Mouse (Mus musculus) myocyte (in vitro differentiated cells): ENCODE measurements around the gene Spata20. TPM values are rescaled to one million over a fixed set of nuclear protein-coding genes. Genes with fewer than 3 reads are reported as not detected.

Experiments used
- H3K27me3 ChIP-seq: one replicate; pipeline ENCODE4 v1.6.1; 2011; ENCODE audit not compliant: control insufficient read depth, insufficient read depth, insufficient read length
- H3K36me3 ChIP-seq: one replicate; pipeline ENCODE4 v1.6.1; 2011; ENCODE audit not compliant: control insufficient read depth, insufficient read depth
- H3K4me2 ChIP-seq: one replicate; pipeline ENCODE4 v1.6.1; 2011; ENCODE audit warnings: low read depth, control low read depth
- H3K4me3 ChIP-seq: one replicate; pipeline ENCODE4 v1.5.1; 2011; ENCODE audit warnings: mild to moderate bottlenecking, control low read depth, moderate library complexity
- H3K79me2 ChIP-seq: one replicate; pipeline ENCODE4 v1.6.1; 2011; ENCODE audit not compliant: control insufficient read depth, insufficient read depth
- H3ac ChIP-seq: one replicate; pipeline ENCODE4 v1.6.1; 2011; ENCODE audit not compliant: control insufficient read depth, insufficient read length
- CEBPB ChIP-seq: IDR thresholded peaks from 2 replicates; pipeline ENCODE4 v1.6.1; 2011; ENCODE audit warnings: mild to moderate bottlenecking, moderate library complexity; ENCODE audit not compliant: poor library complexity, insufficient read depth, severe bottlenecking
- E2F4 ChIP-seq: IDR thresholded peaks from one replicate; pipeline ENCODE4 v1.6.1; 2011; ENCODE audit warnings: mild to moderate bottlenecking, control low read depth, moderate library complexity; ENCODE audit not compliant: insufficient read depth
- MAX ChIP-seq: IDR thresholded peaks from one replicate; pipeline ENCODE4 v1.6.1; 2011; ENCODE audit warnings: low read depth, mild to moderate bottlenecking, control low read depth
- MYOD1 ChIP-seq, 3 experiments: IDR thresholded peaks; one replicate each; pipeline ENCODE4 v1.6.1; 2011; ENCODE audit warnings: control low read depth in 2 of 3, low read depth in 2 of 3, mild to moderate bottlenecking in 2 of 3, moderate library complexity in 1 of 3; ENCODE audit not compliant: insufficient read length in 2 of 3, control insufficient read depth in 1 of 3
- MYOG ChIP-seq, 3 experiments: IDR thresholded peaks; one replicate each; pipeline ENCODE4 v1.6.1; 2011; ENCODE audit warnings: control low read depth in 2 of 3, low read depth in 2 of 3, mild to moderate bottlenecking in 2 of 3; ENCODE audit not compliant: insufficient read length in 2 of 3, control insufficient read depth in 1 of 3, insufficient read depth in 1 of 3
- POLR2A ChIP-seq: IDR thresholded peaks from one replicate; pipeline ENCODE4 v1.6.1; 2011; ENCODE audit warnings: low read depth, mild to moderate bottlenecking, control low read depth, moderate library complexity; ENCODE audit not compliant: insufficient read length
- POLR2AphosphoS2 ChIP-seq: IDR thresholded peaks from one replicate; pipeline ENCODE4 v1.6.1; 2011; ENCODE audit warnings: low read depth, control low read depth; ENCODE audit not compliant: insufficient read length
- REST ChIP-seq: IDR thresholded peaks from one replicate; pipeline ENCODE4 v1.6.1; 2011; ENCODE audit warnings: mild to moderate bottlenecking, control low read depth, moderate library complexity; ENCODE audit not compliant: insufficient read depth, insufficient read length
- SRF ChIP-seq: IDR thresholded peaks from one replicate; pipeline ENCODE4 v1.6.1; 2011; ENCODE audit warnings: low read depth; ENCODE audit not compliant: control insufficient read depth, insufficient read length
- TCF12 ChIP-seq: IDR thresholded peaks from one replicate; pipeline ENCODE4 v1.6.1; 2011; ENCODE audit warnings: mild to moderate bottlenecking, control low read depth; ENCODE audit not compliant: poor library complexity, insufficient read depth, severe bottlenecking
- TCF3 ChIP-seq: IDR thresholded peaks from one replicate; pipeline ENCODE4 v1.6.1; 2011; ENCODE audit warnings: low read depth, control low read depth; ENCODE audit not compliant: insufficient read length
- USF1 ChIP-seq: IDR thresholded peaks from one replicate; pipeline ENCODE4 v1.6.1; 2011; ENCODE audit warnings: low read depth, mild to moderate bottlenecking, control low read depth, moderate library complexity
- polyA plus RNA-seq: library from polyadenylated mRNA; unstranded; fragments of >200 nt; fragmentation: generic; extraction: Trizol; gene quantifications from one replicate; pipeline ENCODE4 v1.2.1, GENCODE M21; 2012; ENCODE audit warnings: missing spikeins

The Spata20 gene
- polyA plus RNA-seq, 1 experiment: not detected

DNA sequence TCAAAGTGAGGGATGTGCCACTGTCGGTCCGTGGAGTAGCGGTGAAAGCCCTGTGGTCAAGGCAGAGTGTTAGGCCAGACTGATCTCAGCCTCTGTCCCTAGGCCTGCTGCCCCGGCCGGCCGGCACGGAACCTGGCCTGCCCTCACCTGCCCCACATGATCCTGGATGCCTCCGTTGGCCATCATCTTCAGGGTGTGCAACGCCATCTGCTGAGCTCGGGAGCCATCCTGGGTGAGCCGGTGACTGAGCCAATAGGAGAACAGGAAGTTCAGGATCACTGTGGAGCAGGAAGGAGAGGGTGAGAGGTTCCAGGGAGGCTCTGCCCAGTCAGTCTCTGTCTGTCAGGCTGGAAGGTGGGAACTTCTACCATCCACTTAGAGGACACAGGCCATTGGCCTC lies 2.5 kb downstream of the Spata20 start:
- TF ChIP-seq REST (no peak), POLR2A (no peak), CEBPB (no peak), TCF3 (no peak), SRF (no peak), E2F4 (no peak), POLR2AphosphoS2 (no peak), MYOG (IDR thresholded peaks at IDR 0.05; ENCODE audit: control insufficient read depth in 1 of 3, insufficient read depth in 1 of 3, insufficient read length in 2 of 3, low read depth in 2 of 3) (no peak), TCF12 (no peak), USF1 (no peak), MYOD1 (IDR thresholded peaks at IDR 0.05; ENCODE audit: control insufficient read depth in 1 of 3, insufficient read length in 2 of 3, low read depth in 2 of 3) (no peak), MAX (no peak)
- Histone ChIP-seq H3K27me3 (peaks cover 70% of the 10 kb centered on the region), H3K36me3 (no peaks in the 10 kb centered on the region)

DNA sequence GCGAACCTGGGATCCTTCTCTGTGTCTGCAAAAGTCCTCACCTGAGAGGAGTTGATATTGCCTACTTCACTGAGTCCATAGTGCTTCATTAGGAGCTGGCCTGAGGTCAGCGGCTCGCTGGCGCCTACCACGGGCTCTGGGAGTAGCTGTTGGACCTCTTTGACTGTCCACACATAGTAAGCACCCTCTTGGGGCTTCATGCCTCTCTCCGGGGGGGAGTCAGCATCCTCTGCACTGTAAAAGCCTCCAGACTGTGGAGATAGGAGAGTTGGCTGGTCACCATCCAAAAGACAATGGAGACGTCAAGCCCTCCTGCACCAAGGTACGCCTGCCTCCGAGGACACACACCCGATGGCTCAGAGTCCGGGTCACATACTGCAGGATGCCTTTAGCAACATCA lies 3.2 kb downstream of the Spata20 start:
- no peak overlapping the region for H3K4me2 ChIP-seq
- H3K36me3 ChIP-seq: no peaks in the 10 kb centered on the region
- no peak overlapping the region for H3K4me3 ChIP-seq
- no peak overlapping the region for H3ac ChIP-seq
- H3K79me2 ChIP-seq: no peaks in the 10 kb centered on the region
- TF ChIP-seq MYOD1 (IDR thresholded peaks at IDR 0.05; ENCODE audit: control insufficient read depth in 1 of 3, insufficient read length in 2 of 3, low read depth in 2 of 3) (no peak), SRF (no peak), POLR2AphosphoS2 (no peak), E2F4 (no peak), MYOG (IDR thresholded peaks at IDR 0.05; ENCODE audit: control insufficient read depth in 1 of 3, insufficient read depth in 1 of 3, insufficient read length in 2 of 3, low read depth in 2 of 3) (no peak), CEBPB (no peak), TCF12 (no peak), MAX (no peak), REST (no peak), TCF3 (no peak)
- peaks cover 77% of the 10 kb centered on the region for H3K27me3 ChIP-seq

More for the DNA sequence above, 2.5 kb downstream of the Spata20 start:
- Histone ChIP-seq H3ac (no peak overlapping the region), H3K4me3 (no peak overlapping the region), H3K4me2 (no peak overlapping the region), H3K79me2 (no peaks in the 10 kb centered on the region)

DNA sequence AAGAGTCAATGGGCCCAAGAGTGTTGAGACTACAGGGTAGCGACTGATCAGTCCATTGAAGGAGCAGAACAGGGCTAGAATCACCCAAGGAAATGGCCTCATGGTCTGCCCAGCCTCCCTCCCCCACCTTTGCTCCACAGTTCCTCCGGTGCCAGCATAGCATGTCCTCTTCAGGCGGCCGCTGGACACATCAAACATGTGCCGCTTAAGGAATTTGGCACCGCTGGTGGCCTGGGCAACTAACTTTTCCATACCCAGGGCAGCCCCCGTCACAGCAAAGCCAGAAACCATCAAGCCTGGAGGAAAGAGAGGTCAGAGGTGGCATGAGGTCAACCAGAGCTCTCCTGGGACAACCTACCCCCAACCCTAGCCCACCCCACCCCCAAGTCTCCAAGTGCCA lies 4.0 kb downstream of the Spata20 start:
- TF ChIP-seq POLR2A (no peak), E2F4 (no peak), MYOG (IDR thresholded peaks at IDR 0.05; ENCODE audit: control insufficient read depth in 1 of 3, insufficient read depth in 1 of 3, insufficient read length in 2 of 3, low read depth in 2 of 3) (no peak), MYOD1 (IDR thresholded peaks at IDR 0.05; ENCODE audit: control insufficient read depth in 1 of 3, insufficient read length in 2 of 3, low read depth in 2 of 3) (no peak), TCF3 (no peak), POLR2AphosphoS2 (no peak), MAX (no peak)
- no peak overlapping the region for H3K4me3 ChIP-seq
- H3K4me2 ChIP-seq: no peak overlapping the region
- H3K27me3 ChIP-seq: peaks cover 84% of the 10 kb centered on the region
- H3K79me2 ChIP-seq: no peaks in the 10 kb centered on the region
- H3K36me3 ChIP-seq: no peaks in the 10 kb centered on the region
- H3ac ChIP-seq: no peak overlapping the region

GRCm38 (mm10) chr11:94480382-94480781 lies 5.6 kb downstream of the Spata20 start:
- no peaks in the 10 kb centered on the region for H3K36me3 ChIP-seq
- TF ChIP-seq TCF3 (no peak), POLR2AphosphoS2 (no peak), USF1 (no peak), TCF12 (no peak), MYOG (IDR thresholded peaks at IDR 0.05; ENCODE audit: control insufficient read depth in 1 of 3, insufficient read depth in 1 of 3, insufficient read length in 2 of 3, low read depth in 2 of 3) (no peak), MYOD1 (IDR thresholded peaks at IDR 0.05; ENCODE audit: control insufficient read depth in 1 of 3, insufficient read length in 2 of 3, low read depth in 2 of 3) (no peak), CEBPB (no peak), POLR2A (no peak), E2F4 (no peak), SRF (no peak), REST (no peak), MAX (no peak)
- no peak overlapping the region for H3ac ChIP-seq
- no peaks in the 10 kb centered on the region for H3K79me2 ChIP-seq
- H3K27me3 ChIP-seq: peaks cover 80% of the 10 kb centered on the region
- H3K4me2 ChIP-seq: no peak overlapping the region
- no peak overlapping the region for H3K4me3 ChIP-seq

DNA sequence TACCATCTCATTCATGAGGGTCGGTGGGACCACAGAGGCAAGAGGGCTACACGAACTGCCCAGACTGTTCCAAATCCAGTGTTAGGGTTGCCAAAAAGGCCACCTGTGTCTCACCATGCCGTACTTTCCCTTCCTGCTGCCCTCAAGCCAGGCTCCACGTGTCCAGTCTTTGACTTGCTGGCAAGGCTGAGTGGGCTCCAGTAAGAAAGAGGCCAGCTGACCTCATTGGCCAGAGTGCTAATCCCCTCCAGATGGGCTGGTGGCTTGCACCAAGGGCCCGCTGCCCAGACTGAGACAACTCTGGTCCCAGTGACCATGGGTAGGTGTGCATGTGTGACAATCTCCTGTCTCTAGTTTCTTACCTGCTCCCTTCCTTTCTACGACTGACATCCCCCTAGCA lies 8.3 kb downstream of the Spata20 start:
- H3K27me3 ChIP-seq: peaks cover 71% of the 10 kb centered on the region
- H3K4me3 ChIP-seq: no peak overlapping the region
- no peaks in the 10 kb centered on the region for H3K79me2 ChIP-seq
- no peaks in the 10 kb centered on the region for H3K36me3 ChIP-seq
- TF ChIP-seq MYOD1 (IDR thresholded peaks at IDR 0.05; ENCODE audit: control insufficient read depth in 1 of 3, insufficient read length in 2 of 3, low read depth in 2 of 3) (no peak), REST (no peak), E2F4 (no peak), SRF (no peak), TCF12 (no peak), MAX (no peak), POLR2AphosphoS2 (no peak), POLR2A (no peak), USF1 (no peak), CEBPB (no peak), TCF3 (no peak)
- no peak overlapping the region for H3ac ChIP-seq
- no peak overlapping the region for H3K4me2 ChIP-seq
